Mouse (Mus musculus) kidney, adult 2 months (tissue): ENCODE data around the gene Eif4g1.

Experiments
- CTCF ChIP-seq: fragments of 200-500 bp; conservative IDR thresholded peaks from 2 replicates; pipeline ENCODE4 v1.5.1; 2011; ENCODE audit warnings: low read depth, mild to moderate bottlenecking, control low read depth, low read length, moderate library complexity, mixed read lengths; ENCODE audit not compliant: insufficient read depth, insufficient read length
- POLR2A ChIP-seq: fragments of 200-500 bp; IDR thresholded peaks from one replicate; pipeline ENCODE4 v1.6.1; 2011; ENCODE audit warnings: low read depth, low read length, control low read depth

DNA sequence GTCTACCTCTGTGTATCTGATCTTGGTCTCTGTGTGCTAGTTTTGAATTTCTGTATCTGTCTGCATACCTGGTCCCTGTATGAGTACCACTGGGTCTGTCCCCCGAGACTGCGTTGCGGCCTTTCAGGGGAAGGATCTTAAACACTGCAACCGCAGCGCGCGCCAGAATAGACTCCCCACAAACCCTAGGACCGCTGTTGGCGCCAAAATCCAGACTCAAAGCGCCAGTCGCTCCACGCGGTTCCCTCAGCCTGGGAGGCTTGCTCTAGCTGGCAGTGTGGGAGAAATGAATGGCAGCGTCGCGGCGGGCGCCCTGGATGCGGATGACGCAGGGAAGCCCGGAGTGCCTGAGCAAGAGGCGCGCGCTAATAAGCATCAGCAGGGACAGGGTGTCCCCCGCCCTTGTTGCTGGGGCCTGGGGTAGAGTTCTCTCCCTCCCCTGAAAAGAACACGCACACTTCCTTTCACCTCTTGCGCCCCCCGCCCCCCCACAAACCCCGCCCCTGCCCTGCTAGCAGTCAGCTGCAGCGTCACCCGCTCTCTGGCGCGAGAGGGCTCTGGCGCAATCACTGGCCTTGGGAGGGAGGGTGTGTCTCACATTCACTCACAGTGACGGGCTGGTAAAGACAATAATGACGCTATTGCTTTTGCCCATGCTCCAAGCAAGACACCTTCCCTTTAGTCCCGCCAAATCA is 46.0 kb upstream of the Eif4g1 start:
- TF ChIP-seq CTCF (no peak), POLR2A (no peak)
